Comparison of ENCODE assay signal across 19 mouse cellular contexts in the genomic region with DNA sequence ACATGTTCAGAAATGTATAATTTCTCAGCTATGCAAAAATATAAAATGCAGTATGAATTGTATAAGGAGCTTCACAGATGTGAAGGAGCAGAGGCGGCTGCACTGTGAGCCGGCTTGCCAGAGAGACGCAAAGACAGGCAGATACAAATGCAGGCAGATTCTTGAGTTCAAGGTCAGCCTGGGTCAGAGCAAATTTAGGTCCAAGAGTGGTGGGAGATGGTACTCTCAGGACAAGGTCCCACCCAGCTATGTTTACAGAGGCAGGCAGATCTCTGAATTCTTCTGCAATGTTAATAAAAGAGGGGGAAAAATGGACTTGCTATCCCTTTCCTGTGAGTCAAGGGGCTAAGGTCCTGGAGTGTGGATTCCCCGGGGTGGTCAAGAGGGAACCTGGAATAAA. TPM values are rescaled to one million over a fixed set of nuclear protein-coding genes. Genes with fewer than 3 reads are reported as not detected.
"Had no signal": no experiment of that assay in that cellular context is flagged by ENCODE, and none has a peak within 500 bp of the region (broad histone marks: within the 10 kb centered on the region; RNA-seq: fewer than 3 reads in every experiment).

No protein-coding gene starts in this region.

- DNase-seq: lung, adult 18-20 months; lung, embryonic 14.5 days; lung, postnatal 10 days; lung, postnatal 4 days; right cerebral cortex, adult 18-20 months; right cerebral cortex, postnatal 25 days; right cerebral cortex, postnatal 4 days; thymus, adult 18-20 months; thymus, postnatal 14 days; thymus, postnatal 36 days had no signal

- H3K27ac ChIP-seq: liver, embryonic 14.5 days; midbrain, embryonic 10.5 days; midbrain, embryonic 12.5 days; neural tube, embryonic 15.5 days had no signal

- ATAC-seq: midbrain, embryonic 16.5 days had no signal

- H3K4me2 ChIP-seq: lung, embryonic 14.5 days; midbrain, embryonic 12.5 days; neural tube, embryonic 13.5 days; neural tube, embryonic 15.5 days had no signal

- H3K36me3 ChIP-seq: midbrain, embryonic 10.5 days; midbrain, embryonic 12.5 days; neural tube, embryonic 13.5 days; neural tube, embryonic 15.5 days had no signal

- H3K27me3 ChIP-seq: neural tube, embryonic 13.5 days; neural tube, embryonic 15.5 days had no signal

- H3K9me3 ChIP-seq: midbrain, embryonic 10.5 days; midbrain, embryonic 12.5 days; neural tube, embryonic 13.5 days; neural tube, embryonic 15.5 days had no signal

- H3K4me3 ChIP-seq: midbrain, embryonic 10.5 days; midbrain, embryonic 12.5 days; myocyte; neural tube, embryonic 13.5 days; neural tube, embryonic 15.5 days had no signal

- H3K9ac ChIP-seq: liver, embryonic 14.5 days; lung, embryonic 14.5 days; midbrain, embryonic 12.5 days; neural tube, embryonic 13.5 days; neural tube, embryonic 15.5 days had no signal

RNA-seq across cellular contexts. Expression of a gene that starts 34.6 kb away (rescaled TPM):
- total RNA-seq: megakaryocyte, adult 5-6 weeks; megakaryocyte-erythroid progenitor cell, adult 5-6 weeks had no signal
- polyA plus RNA-seq: myocyte had no signal
